Mouse (Mus musculus) midbrain, postnatal 0 days (tissue): ENCODE measurements around the gene Gm21962. TPM values are rescaled to one million over a fixed set of nuclear protein-coding genes. Genes with fewer than 3 reads are reported as not detected.
A peak's percentile ranks its signal among the peaks of the same experiment; 100 is the strongest.

Experiments
- ATAC-seq: fragments of 200-750 bp; cut with Nextera tagmentation; 2 replicates; pipeline ENCODE4 v1.8.0; 2017; ENCODE audit warnings: moderate number of reproducible peaks, mild to moderate bottlenecking, moderate TSS enrichment, moderate library complexity; ENCODE audit not compliant: low FRiP score
- DNase-seq: peaks from one replicate; pipeline ENCODE4 v3.0.0-alpha.2; 2015; ENCODE audit warnings: low spot score
- H3K27ac ChIP-seq: fragments of 300-500 bp; sonication (generic); 2 replicates; pipeline ENCODE4 v1.5.1; 2014; ENCODE audit warnings: low read depth, mild to moderate bottlenecking, low read length, mixed read lengths
- H3K27me3 ChIP-seq: fragments of 300-500 bp; sonication (generic); 2 replicates; pipeline ENCODE4 v1.6.1; 2014; ENCODE audit warnings: low read length, control low read depth, mixed read lengths; ENCODE audit not compliant: insufficient read depth
- H3K36me3 ChIP-seq: fragments of 300-500 bp; sonication (generic); 2 replicates; pipeline ENCODE4 v1.6.1; 2014; ENCODE audit warnings: low read length, control low read depth, mixed read lengths; ENCODE audit not compliant: insufficient read depth
- H3K4me1 ChIP-seq: fragments of 300-500 bp; sonication (generic); 2 replicates; pipeline ENCODE4 v1.6.1; 2014; ENCODE audit warnings: mild to moderate bottlenecking, control low read depth, antibody characterized with exemption, low read length, mixed read lengths; ENCODE audit not compliant: insufficient read depth
- H3K4me2 ChIP-seq: fragments of 300-500 bp; sonication (generic); 2 replicates; pipeline ENCODE4 v1.6.1; 2014; ENCODE audit warnings: low read depth, mild to moderate bottlenecking, low read length, mixed read lengths; ENCODE audit not compliant: poor library complexity, severe bottlenecking
- H3K4me3 ChIP-seq: fragments of 300-500 bp; sonication (generic); 2 replicates; pipeline ENCODE4 v1.5.1; 2014; ENCODE audit warnings: low read depth, mild to moderate bottlenecking, low read length, moderate library complexity
- H3K9ac ChIP-seq: fragments of 300-500 bp; sonication (generic); replicated peaks from 2 replicates; pipeline ENCODE4 v1.6.1; 2014; ENCODE audit warnings: mild to moderate bottlenecking, low read length, moderate library complexity, mixed read lengths; ENCODE audit not compliant: poor library complexity, severe bottlenecking
- H3K9me3 ChIP-seq: fragments of 300-500 bp; sonication (generic); 2 replicates; pipeline ENCODE4 v1.6.1; 2016; ENCODE audit warnings: low read length, control low read depth
- CTCF ChIP-seq: IDR thresholded peaks from 2 replicates; pipeline ENCODE4 v1.5.1; 2016; ENCODE audit warnings: antibody characterized with exemption, mild to moderate bottlenecking
- WGBS: fragments of 180-500 bp; shearing (Covaris S2); extraction: QIAGEN DNeasy Blood & Tissue Kit; methylation state at CpG from one replicate; pipeline ENCODE4 v1.1.7; 2014; 5-methylcytosine and 5-hydroxymethylcytosine counted together
- polyA plus RNA-seq: library from polyadenylated mRNA; unstranded; fragments of >200 nt; fragmentation: Nextera tagmentation; extraction: Ambion mirVana; gene quantifications from 2 replicates; pipeline ENCODE4 v1.2.1, GENCODE M21; 2015
- total RNA-seq: library from RNA; depleted of rRNA; stranded (reverse); fragments of >200 nt; gene quantifications from 2 replicates; pipeline ENCODE4 v1.2.3, GENCODE M21; 2014

Gene Gm21962
- total and polyA plus RNA-seq, 2 experiments from 2014 or later = not detected

- Histone ChIP-seq H3K9me3 (no peaks in the 10 kb centered on the region), H3K4me3 (no peak overlapping the region), H3K27me3 (no peaks in the 10 kb centered on the region), H3K27ac (no peak overlapping the region), H3K4me2 (no peak overlapping the region), H3K4me1 (no peaks in the 10 kb centered on the region), H3K9ac (no peak overlapping the region), H3K36me3 (no peaks in the 10 kb centered on the region)
- DNase-seq (peak; percentile 29), ATAC-seq (no peak)
- WGBS = 58% methylated on average over 12 of the region's 12 CpGs
- TF ChIP-seq CTCF = no peak
These were observed 23.8 kb upstream of the Gm21962 start for GRCm38 (mm10) chr3:137647427-137648100.

- ATAC-seq = no peak
- no peak for TF ChIP-seq CTCF
- Histone ChIP-seq H3K4me2 (no peak overlapping the region), H3K36me3 (no peaks in the 10 kb centered on the region), H3K4me1 (no peaks in the 10 kb centered on the region), H3K27ac (no peak overlapping the region), H3K27me3 (no peaks in the 10 kb centered on the region), H3K4me3 (no peak overlapping the region), H3K9ac (no peak overlapping the region), H3K9me3 (no peaks in the 10 kb centered on the region)
- 31% methylated on average over 5 of the region's 5 CpGs for WGBS
- DNase-seq = no peak
These were observed 22.2 kb upstream of the Gm21962 start for GRCm38 (mm10) chr3:137649112-137649511.

- Histone ChIP-seq H3K4me3 (no peak overlapping the region), H3K9me3 (no peaks in the 10 kb centered on the region), H3K36me3 (no peaks in the 10 kb centered on the region), H3K4me1 (no peaks in the 10 kb centered on the region), H3K27me3 (no peaks in the 10 kb centered on the region), H3K4me2 (no peak overlapping the region), H3K27ac (no peak overlapping the region), H3K9ac (no peak overlapping the region)
- DNase-seq = no peak
- no peak for ATAC-seq
- TF ChIP-seq CTCF = no peak
- WGBS = 93% methylated on average over 2 of the region's 2 CpGs
These were observed 18.5 kb upstream of the Gm21962 start for GRCm38 (mm10) chr3:137652853-137653252.

GRCm38 (mm10) chr3:137680923-137681322, 9.6 kb downstream of the Gm21962 start:
- H3K4me2 ChIP-seq = no peak overlapping the region
- no peaks in the 10 kb centered on the region for H3K27me3 ChIP-seq
- H3K9me3 ChIP-seq = no peaks in the 10 kb centered on the region
- H3K4me3 ChIP-seq = no peak overlapping the region
- peak overlapping the region; percentile 7; the same call in 1 of the 2 replicates for H3K27ac ChIP-seq
- no peak for TF ChIP-seq CTCF
- 16% methylated on average over 3 of the region's 3 CpGs for WGBS
- DNase-seq = peak; percentile 87
- ATAC-seq = no peak
- H3K4me1 ChIP-seq = peaks cover 5% of the 10 kb centered on the region; the same call in 1 of the 2 replicates
- no peaks in the 10 kb centered on the region for H3K36me3 ChIP-seq
- H3K9ac ChIP-seq = no peak overlapping the region

- peaks cover 5% of the 10 kb centered on the region; the same call in 1 of the 2 replicates for H3K4me1 ChIP-seq
- WGBS = 11% methylated on average over 7 of the region's 7 CpGs
- H3K27ac ChIP-seq = peak overlapping the region; percentile 60
- no peak overlapping the region for H3K9ac ChIP-seq
- no peak for TF ChIP-seq CTCF
- H3K9me3 ChIP-seq = no peaks in the 10 kb centered on the region
- no peak overlapping the region for H3K4me3 ChIP-seq
- H3K27me3 ChIP-seq = no peaks in the 10 kb centered on the region
- ATAC-seq = peak; percentile 94
- H3K36me3 ChIP-seq = no peaks in the 10 kb centered on the region
- DNase-seq = peak; percentile 90
- 0 out of 2 replicates have a peak overlapping the region, but pooled peaks have one; percentile 21 for H3K4me2 ChIP-seq
These were observed 11.8 kb downstream of the Gm21962 start for GRCm38 (mm10) chr3:137682911-137683806.
